Comparison of ENCODE assay signal across 29 mouse cellular contexts in genomic region chr9:53130460-53130859, GRCm38 (mm10).
DNase-seq lines count a peak whose midpoint lies in the region; ATAC-seq and TF ChIP-seq lines count a peak whose summit lies in the region.
"Had no signal": no experiment of that assay in that cellular context is flagged by ENCODE, and none has a peak within 500 bp of the region (broad histone marks: within the 10 kb centered on the region; RNA-seq: fewer than 3 reads in every experiment).

No protein-coding gene starts in this region.

- ATAC-seq in common myeloid progenitor, adult 5-6 weeks (replicated peaks; ENCODE audit: low read depth, poor library complexity, severe bottlenecking) = 0 out of 2 replicates have a peak, but pooled peaks have one; percentile 11
- ATAC-seq in megakaryocyte progenitor cell, adult 5-6 weeks (replicated peaks; ENCODE audit: poor library complexity) = peak; percentile 26; the same call in 1 of the 2 replicates
- ATAC-seq: activated CD4-positive, CD25-positive, alpha-beta regulatory T cell, adult 4 months; CD4-positive, CD25-positive, alpha-beta regulatory T cell, adult 4 months; forebrain, embryonic 14.5 days; forebrain, embryonic 16.5 days; Patski had no signal

- intact Hi-C loops in left cerebral cortex, postnatal 36 days (cut with DNase I) = no loop called here

- no peak overlapping the region for H3K27ac ChIP-seq in MEL (ENCODE audit: control insufficient read depth, low read depth, low read length)
- H3K27ac ChIP-seq: embryonic facial prominence, embryonic 13.5 days; embryonic facial prominence, embryonic 15.5 days; forebrain, embryonic 10.5 days; forebrain, embryonic 12.5 days had no signal

- no peak overlapping the region for H3K4me3 ChIP-seq in MEL (ENCODE audit: control insufficient read depth in 1 of 2, insufficient read depth in 1 of 2, low read depth in 2 of 2, low read length in 2 of 2)
- H3K4me3 ChIP-seq: embryonic facial prominence, embryonic 13.5 days; embryonic facial prominence, embryonic 15.5 days; erythroblast, embryonic 14.5 days; forebrain, embryonic 10.5 days; forebrain, embryonic 12.5 days had no signal

- no peaks in the 10 kb centered on the region for H3K79me2 ChIP-seq in MEL (ENCODE audit: control insufficient read depth, insufficient read depth, low read length, poor library complexity)

- TF ChIP-seq EP300 in MEL (IDR thresholded peaks at IDR 0.05; ENCODE audit: low read depth in 1 of 2, low read length in 2 of 2) = peak; percentile 50 to 80; a peak in 3 of 4 replicates

- no peaks in the 10 kb centered on the region for H3K27me3 ChIP-seq in MEL (ENCODE audit: control insufficient read depth in 1 of 2, insufficient read depth in 2 of 2, low read length in 2 of 2)
- H3K27me3 ChIP-seq: CH12.LX; embryonic facial prominence, embryonic 13.5 days; embryonic facial prominence, embryonic 15.5 days; forebrain, embryonic 12.5 days; Patski had no signal

- no peaks in the 10 kb centered on the region for H3K9me3 ChIP-seq in MEL (replicated peaks; ENCODE audit: insufficient read depth, low read length)
- H3K9me3 ChIP-seq: embryonic facial prominence, embryonic 13.5 days; embryonic facial prominence, embryonic 15.5 days; forebrain, embryonic 10.5 days; forebrain, embryonic 12.5 days; G1E had no signal

- peaks cover 2 to 13% of the 10 kb centered on the region in 2 experiments for H3K36me3 ChIP-seq in MEL (ENCODE audit: control insufficient read depth in 1 of 2, insufficient read depth in 2 of 2, low read length in 2 of 2)
- H3K36me3 ChIP-seq: embryonic facial prominence, embryonic 15.5 days; forebrain, embryonic 12.5 days had no signal

- peaks cover 4 to 5% of the 10 kb centered on the region in 2 experiments; a peak in 3 of 4 replicates for H3K4me1 ChIP-seq in MEL (ENCODE audit: control insufficient read depth in 1 of 2, insufficient read depth in 2 of 2, low read length in 2 of 2)
- H3K4me1 ChIP-seq: embryonic facial prominence, embryonic 13.5 days; embryonic facial prominence, embryonic 15.5 days; forebrain, embryonic 10.5 days; forebrain, embryonic 12.5 days had no signal

- peak; percentile 42 for DNase-seq in 416B (ENCODE audit: low read depth)
- DNase-seq in MEL (ENCODE audit: low read depth, low spot score) = peak; percentile 58
- DNase-seq in heart, adult 11 months = no peak
- DNase-seq in spleen, adult 18-20 months = no peak
- DNase-seq in left cerebral cortex, postnatal 36 days (ENCODE audit: low spot score in 2 of 2) = no peak
- DNase-seq: adrenal gland, adult 8-10 months; adrenal gland, postnatal 14 days; adrenal gland, postnatal 36 days; B cell, adult 2 months; cerebellum, adult 11-12 months; cerebellum, adult 2 months; cerebellum, adult 9-10 months; cerebellum, postnatal 10 days; cerebellum, postnatal 25 days; embryo, embryonic 11 days had no signal

- H3K9ac ChIP-seq in MEL (ENCODE audit: control insufficient read depth, low read depth, low read length, poor library complexity, severe bottlenecking) = no peak overlapping the region
- H3K9ac ChIP-seq: embryonic facial prominence, embryonic 13.5 days; embryonic facial prominence, embryonic 15.5 days; forebrain, embryonic 12.5 days had no signal

- TF ChIP-seq RAD21 in MEL (IDR thresholded peaks at IDR 0.05; ENCODE audit: low read depth, low read length) = no peak

- no peak for TF ChIP-seq CTCF in MEL (IDR thresholded peaks at IDR 0.05 in 2 of 3, conservative IDR thresholded peaks at IDR 0.05 in 1 of 3; ENCODE audit: control insufficient read depth in 1 of 3, insufficient read depth in 1 of 3, low read depth in 2 of 3, low read length in 3 of 3, poor library complexity in 1 of 3, severe bottlenecking in 1 of 3)

- no peak for TF ChIP-seq POLR2A in MEL (IDR thresholded peaks at IDR 0.05; ENCODE audit: control insufficient read depth in 1 of 2, insufficient read depth in 1 of 2, low read depth in 1 of 2, low read length in 2 of 2, poor library complexity in 1 of 2)

TF ChIP-seq in MEL, 35 proteins besides CTCF, POLR2A, EP300 and RAD21:
- TF ChIP-seq RCOR1 (IDR thresholded peaks at IDR 0.05; ENCODE audit: low read depth, low read length) = peak; percentile 97
- TF ChIP-seq JUND (IDR thresholded peaks at IDR 0.05; ENCODE audit: low read depth, low read length) = no peak
- no peak for TF ChIP-seq UBTF (IDR thresholded peaks at IDR 0.05; ENCODE audit: borderline replicate concordance, insufficient read depth, low read depth, low read length)
- no peak for TF ChIP-seq TBP (IDR thresholded peaks at IDR 0.05; ENCODE audit: low read depth, low read length)
- TF ChIP-seq POLR2AphosphoS5 (IDR thresholded peaks at IDR 0.05; ENCODE audit: borderline replicate concordance, low read depth, low read length) = no peak
- no peak for TF ChIP-seq USF2 (IDR thresholded peaks at IDR 0.05; ENCODE audit: borderline replicate concordance in 1 of 2, insufficient read depth in 1 of 2, low read depth in 1 of 2, low read length in 2 of 2)
- TF ChIP-seq GATA1 (IDR thresholded peaks at IDR 0.05; ENCODE audit: low read depth, low read length) = peak; percentile 69
- TF ChIP-seq MAFK (IDR thresholded peaks at IDR 0.05; ENCODE audit: borderline replicate concordance, low read depth, low read length) = no peak
- peak; percentile 70; the same call in 1 of the 2 replicates for TF ChIP-seq TCF12 (IDR thresholded peaks at IDR 0.05; ENCODE audit: low read depth, low read length)
- no peak for TF ChIP-seq SMC3 (IDR thresholded peaks at IDR 0.05; ENCODE audit: low read depth, low read length)
- peak; percentile 50; the same call in 1 of the 2 replicates for TF ChIP-seq ETS1 (IDR thresholded peaks at IDR 0.05; ENCODE audit: low read depth, low read length)
- TF ChIP-seq CHD2 (IDR thresholded peaks at IDR 0.05; ENCODE audit: low read length) = no peak
- TF ChIP-seq MAX (IDR thresholded peaks at IDR 0.05; ENCODE audit: low read length) = no peak
- no peak for TF ChIP-seq CHD1 (IDR thresholded peaks at IDR 0.05; ENCODE audit: low read depth, low read length)
- peak; percentile 67 for TF ChIP-seq TAL1 (IDR thresholded peaks at IDR 0.05; ENCODE audit: low read length)
- TF ChIP-seq MXI1 (IDR thresholded peaks at IDR 0.05; ENCODE audit: low read depth, low read length) = no peak
- no peak for TF ChIP-seq ZC3H11A (IDR thresholded peaks at IDR 0.05; ENCODE audit: low read depth, low read length)

Comparison
In these comparisons a context has a peak if more than half of its experiments do, and no peak if none do; other contexts are left out.
1. DNase-seq: peak in 416B (single experiment) and MEL (single experiment); none in heart, adult 11 months (single experiment), spleen, adult 18-20 months (0 of 2) and left cerebral cortex, postnatal 36 days (0 of 2).